Mouse (Mus musculus) stomach, postnatal 0 days (tissue): ENCODE measurements around the gene AI837181. TPM values are rescaled to one million over a fixed set of nuclear protein-coding genes. Genes with fewer than 3 reads are reported as not detected.

Source experiments
- ATAC-seq: fragments of 200-750 bp; cut with Nextera tagmentation; 2 replicates; pipeline ENCODE4 v1.8.0; 2017; ENCODE audit not compliant: low FRiP score, low TSS enrichment
- DNase-seq: peaks from one replicate; pipeline ENCODE4 v3.0.0-alpha.2; 2016; ENCODE audit warnings: low spot score
- H3K27ac ChIP-seq: fragments of 300-500 bp; sonication (generic); replicated peaks from 2 replicates; pipeline ENCODE4 v1.5.1; 2014; ENCODE audit warnings: mild to moderate bottlenecking, control low read depth
- H3K27me3 ChIP-seq: fragments of 300-500 bp; sonication (generic); 2 replicates; pipeline ENCODE4 v1.6.1; 2014; ENCODE audit warnings: low read length; ENCODE audit not compliant: control insufficient read depth, insufficient read depth
- H3K36me3 ChIP-seq: fragments of 300-500 bp; sonication (generic); 2 replicates; pipeline ENCODE4 v1.6.1; 2014; ENCODE audit warnings: low read length, mixed read lengths; ENCODE audit not compliant: control insufficient read depth, insufficient read depth
- H3K4me1 ChIP-seq: fragments of 300-500 bp; sonication (generic); replicated peaks from 2 replicates; pipeline ENCODE4 v1.6.1; 2014; ENCODE audit warnings: antibody characterized with exemption; ENCODE audit not compliant: control insufficient read depth, insufficient read depth
- H3K4me2 ChIP-seq: fragments of 300-500 bp; sonication (generic); replicated peaks from 2 replicates; pipeline ENCODE4 v1.6.1; 2014; ENCODE audit warnings: low read depth, mild to moderate bottlenecking, control low read depth, moderate library complexity
- H3K4me3 ChIP-seq: fragments of 300-500 bp; sonication (generic); 2 replicates; pipeline ENCODE4 v1.5.1; 2014; ENCODE audit warnings: low read depth, low read length, control low read depth
- H3K9ac ChIP-seq: fragments of 300-500 bp; sonication (generic); 2 replicates; pipeline ENCODE4 v1.6.1; 2014; ENCODE audit warnings: mild to moderate bottlenecking, low read length, control low read depth, mixed read lengths
- H3K9me3 ChIP-seq: fragments of 300-500 bp; sonication (generic); 2 replicates; pipeline ENCODE4 v1.6.1; 2016; ENCODE audit warnings: low read length; ENCODE audit not compliant: control insufficient read depth
- CTCF ChIP-seq: IDR thresholded peaks from 2 replicates; pipeline ENCODE4 v1.5.1; 2016; ENCODE audit warnings: antibody characterized with exemption, low read depth, mild to moderate bottlenecking, moderate library complexity
- EP300 ChIP-seq: optimal IDR thresholded peaks from 2 replicates; pipeline ENCODE3; 2016; ENCODE audit warnings: antibody characterized with exemption
- WGBS: fragments of 180-500 bp; shearing (Covaris S2); extraction: QIAGEN DNeasy Blood & Tissue Kit; methylation state at CpG from one replicate; pipeline ENCODE4 v1.1.7; 2014; 5-methylcytosine and 5-hydroxymethylcytosine counted together
- polyA plus RNA-seq: library from polyadenylated mRNA; unstranded; fragments of >200 nt; fragmentation: Nextera tagmentation; extraction: Ambion mirVana; gene quantifications from 2 replicates; pipeline ENCODE4 v1.2.1, GENCODE M21; 2015

AI837181 gene
- polyA plus RNA-seq, 1 experiment from 2014 or later: 36.5 TPM

DNA sequence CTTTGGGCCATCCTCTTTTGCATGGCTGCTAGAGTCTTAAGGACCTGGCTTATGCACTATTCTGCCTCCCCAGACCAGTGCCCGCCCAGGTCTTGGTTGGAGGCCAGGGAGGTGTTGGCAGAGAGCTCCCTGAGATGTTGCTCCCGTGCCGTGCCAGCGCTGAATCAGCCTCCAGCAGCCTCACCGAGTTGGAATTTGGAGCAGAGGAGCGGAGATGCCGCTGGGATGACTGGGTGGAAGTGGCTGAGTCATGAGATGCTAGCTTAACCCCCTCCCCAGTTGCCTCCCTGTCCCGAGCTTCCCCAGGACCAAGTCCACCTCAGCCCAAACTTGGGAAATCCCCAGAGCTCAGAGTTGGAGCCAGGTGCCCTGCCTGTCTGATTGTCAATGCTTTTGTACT is 4.9 kb downstream of the AI837181 start:
- Histone ChIP-seq H3K9me3 (no peaks in the 10 kb centered on the region), H3K4me2 (no peak overlapping the region), H3K4me3 (no peak overlapping the region), H3K9ac (no peak overlapping the region), H3K27ac (peak overlapping the region; percentile 25; the same call in 1 of the 2 replicates), H3K36me3 (no peaks in the 10 kb centered on the region), H3K27me3 (no peaks in the 10 kb centered on the region), H3K4me1 (peaks cover 9% of the 10 kb centered on the region)
- TF ChIP-seq CTCF (no peak), EP300 (no peak)
- 56% methylated on average over 8 of the region's 8 CpGs for WGBS
- ATAC-seq (no peak), DNase-seq (peak; percentile 54)

DNA sequence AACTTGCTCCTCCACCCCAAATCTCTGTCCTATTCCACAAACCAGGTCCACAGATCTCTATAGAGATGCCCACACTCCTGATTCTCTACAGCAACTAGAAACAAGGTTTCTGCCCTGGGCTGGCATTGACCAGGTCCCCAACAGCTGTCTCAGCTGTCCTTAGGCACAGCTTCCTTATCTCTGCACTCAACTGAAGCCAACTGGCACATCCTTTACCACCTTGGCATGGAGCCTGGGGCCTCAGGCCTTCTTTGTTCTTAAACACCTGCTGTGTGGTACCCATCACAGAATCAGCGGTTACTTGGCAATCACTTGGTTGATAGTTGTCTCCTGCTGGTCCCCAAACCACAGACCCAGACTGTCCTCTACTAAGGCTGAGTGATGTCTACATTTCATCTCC is 5.5 kb downstream of the AI837181 start:
- no peaks in the 10 kb centered on the region for H3K36me3 ChIP-seq
- no peak for TF ChIP-seq CTCF
- no peak for TF ChIP-seq EP300
- no peaks in the 10 kb centered on the region for H3K27me3 ChIP-seq
- ATAC-seq: no peak
- DNase-seq: no peak
- H3K27ac ChIP-seq: no peak overlapping the region
- no peak overlapping the region for H3K9ac ChIP-seq
- H3K9me3 ChIP-seq: no peaks in the 10 kb centered on the region
- 84% methylated on average over 1 of the region's 1 CpGs for WGBS
- no peak overlapping the region for H3K4me3 ChIP-seq
- no peak overlapping the region for H3K4me2 ChIP-seq
- H3K4me1 ChIP-seq: peaks cover 9% of the 10 kb centered on the region

GRCm38 (mm10) chr19:5431911-5432464 is 7.0 kb downstream of the AI837181 start:
- H3K9ac ChIP-seq: no peak overlapping the region

GRCm38 (mm10) chr19:5432992-5433852 is 8.3 kb downstream of the AI837181 start:
- DNase-seq (peak; percentile 66), ATAC-seq (peak; percentile 63)
- H3K4me3 ChIP-seq: peak overlapping the region; percentile 30
- no peaks in the 10 kb centered on the region for H3K36me3 ChIP-seq
- H3K27ac ChIP-seq: peak overlapping the region; percentile 73
- 3% methylated on average over 16 of the region's 16 CpGs for WGBS
- no peaks in the 10 kb centered on the region for H3K27me3 ChIP-seq
- peak overlapping the region; percentile 69 for H3K4me2 ChIP-seq
- TF ChIP-seq CTCF: peak; percentile 72
- TF ChIP-seq EP300: no peak
- H3K4me1 ChIP-seq: peaks cover 4% of the 10 kb centered on the region
- no peaks in the 10 kb centered on the region for H3K9me3 ChIP-seq
- peak overlapping the region; percentile 57 for H3K9ac ChIP-seq

More at GRCm38 (mm10) chr19:5431911-5432464, 7.0 kb downstream of the AI837181 start:
- WGBS: 36% methylated on average over 4 of the region's 4 CpGs
- Histone ChIP-seq H3K36me3 (no peaks in the 10 kb centered on the region), H3K4me2 (no peak overlapping the region), H3K27ac (no peak overlapping the region), H3K4me3 (no peak overlapping the region), H3K4me1 (peaks cover 4% of the 10 kb centered on the region), H3K9me3 (no peaks in the 10 kb centered on the region), H3K27me3 (no peaks in the 10 kb centered on the region)
- TF ChIP-seq EP300 (no peak), CTCF (no peak)
- ATAC-seq (peak; percentile 23; the same call in 1 of the 2 replicates), DNase-seq (no peak)

- H3K27ac ChIP-seq: peak overlapping the region; percentile 73; the same call in 1 of the 2 replicates
- no peak overlapping the region for H3K9ac ChIP-seq
- no peak overlapping the region for H3K4me3 ChIP-seq
These were observed 9.0 kb downstream of the AI837181 start for GRCm38 (mm10) chr19:5433951-5434350.

More at GRCm38 (mm10) chr19:5433951-5434350, 9.0 kb downstream of the AI837181 start:
- ATAC-seq (no peak), DNase-seq (no peak)
- Histone ChIP-seq H3K9me3 (no peaks in the 10 kb centered on the region), H3K36me3 (no peaks in the 10 kb centered on the region), H3K4me2 (peak overlapping the region; percentile 69; the same call in 1 of the 2 replicates), H3K27me3 (no peaks in the 10 kb centered on the region), H3K4me1 (peaks cover 4% of the 10 kb centered on the region)
- 38% methylated on average over 7 of the region's 7 CpGs for WGBS
- TF ChIP-seq EP300 (no peak), CTCF (no peak)
